Mouse (Mus musculus): ENCODE measurements around the gene Tbpl2. TPM values are rescaled to one million over a fixed set of nuclear protein-coding genes. Genes with fewer than 3 reads are reported as not detected.
A peak's percentile ranks its signal among the peaks of the same experiment; 100 is the strongest.

Tbpl2 gene
- not detected in 2 replicates for polyA plus RNA-seq (2012; ENCODE audit: insufficient read depth, low replicate concordance)

DNA sequence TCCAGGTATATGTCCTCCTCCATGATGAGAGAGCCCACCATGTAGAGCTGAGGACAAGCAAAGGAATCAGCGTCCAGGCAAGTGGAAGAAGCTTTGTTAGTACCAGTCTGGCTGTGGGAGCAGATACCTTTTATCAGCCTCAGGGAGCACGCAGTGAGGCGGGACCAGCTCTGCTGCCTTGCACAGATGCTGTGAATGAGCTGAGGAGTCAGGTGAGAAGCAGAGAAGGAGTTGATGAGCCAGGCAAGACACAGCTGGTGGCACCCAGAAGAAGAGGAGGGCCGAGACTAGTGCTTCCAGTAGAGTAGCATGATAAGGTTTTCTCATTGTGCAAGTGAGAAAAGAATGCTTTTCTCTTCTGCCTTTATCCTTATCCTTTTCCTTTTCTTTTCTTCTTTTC, at the start of gene Tbpl2:
Gene Tbpl2, minus strand, starts transcription at position 101 of the 400 bp plus-strand sequence.
- no peaks in the 10 kb centered on the region for H3K27me3 ChIP-seq (replicated peaks)
- H3K36me3 ChIP-seq (replicated peaks; ENCODE audit: low read length) = no peaks in the 10 kb centered on the region
- no peak within 1 kb of the TSS for H3K4me3 ChIP-seq (replicated peaks)
- TF ChIP-seq FLI1 (IDR thresholded peaks at IDR 0.05; ENCODE audit: low read length) (no peak), GATA1 (IDR thresholded peaks at IDR 0.05; ENCODE audit: borderline replicate concordance, low read length) (no peak)
- H3K4me1 ChIP-seq = no peaks in the 10 kb centered on the region
- no peaks in the 10 kb centered on the region for H3K9me3 ChIP-seq

DNA sequence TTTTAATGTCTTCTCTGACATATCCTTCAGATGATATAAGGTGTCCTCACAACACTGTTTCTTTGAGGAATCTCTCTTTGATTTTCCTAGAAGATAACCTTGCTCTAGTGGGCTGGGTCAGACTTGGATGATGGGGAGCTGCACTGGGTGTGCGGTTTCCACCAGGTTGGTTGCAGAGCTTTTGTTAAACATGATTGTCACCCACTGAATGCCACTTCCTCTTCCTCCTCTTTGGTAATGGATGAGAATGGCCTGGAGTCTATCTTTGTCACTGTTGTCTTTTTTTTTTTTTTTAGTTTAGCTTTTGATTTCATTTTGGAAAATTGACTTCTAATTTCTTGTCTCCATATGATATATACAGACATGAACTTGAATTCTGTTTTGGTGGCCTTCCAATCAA, 38.0 kb upstream of the Tbpl2 start:
- no peaks in the 10 kb centered on the region for H3K4me1 ChIP-seq
- TF ChIP-seq GATA1 (IDR thresholded peaks at IDR 0.05; ENCODE audit: borderline replicate concordance, low read length) = no peak
- TF ChIP-seq FLI1 (IDR thresholded peaks at IDR 0.05; ENCODE audit: low read length) = no peak
- H3K36me3 ChIP-seq (replicated peaks; ENCODE audit: low read length) = no peaks in the 10 kb centered on the region
- H3K4me3 ChIP-seq (replicated peaks) = no peak overlapping the region
- no peaks in the 10 kb centered on the region for H3K27me3 ChIP-seq (replicated peaks)
- peaks cover under 1% of the 10 kb centered on the region; the same call in 1 of the 2 replicates for H3K9me3 ChIP-seq

- no peaks in the 10 kb centered on the region for H3K27me3 ChIP-seq (replicated peaks)
- no peaks in the 10 kb centered on the region for H3K36me3 ChIP-seq (replicated peaks; ENCODE audit: low read length)
These were observed 12.7 kb upstream of the Tbpl2 start for GRCm38 (mm10) chr2:24109085-24109484.

DNA sequence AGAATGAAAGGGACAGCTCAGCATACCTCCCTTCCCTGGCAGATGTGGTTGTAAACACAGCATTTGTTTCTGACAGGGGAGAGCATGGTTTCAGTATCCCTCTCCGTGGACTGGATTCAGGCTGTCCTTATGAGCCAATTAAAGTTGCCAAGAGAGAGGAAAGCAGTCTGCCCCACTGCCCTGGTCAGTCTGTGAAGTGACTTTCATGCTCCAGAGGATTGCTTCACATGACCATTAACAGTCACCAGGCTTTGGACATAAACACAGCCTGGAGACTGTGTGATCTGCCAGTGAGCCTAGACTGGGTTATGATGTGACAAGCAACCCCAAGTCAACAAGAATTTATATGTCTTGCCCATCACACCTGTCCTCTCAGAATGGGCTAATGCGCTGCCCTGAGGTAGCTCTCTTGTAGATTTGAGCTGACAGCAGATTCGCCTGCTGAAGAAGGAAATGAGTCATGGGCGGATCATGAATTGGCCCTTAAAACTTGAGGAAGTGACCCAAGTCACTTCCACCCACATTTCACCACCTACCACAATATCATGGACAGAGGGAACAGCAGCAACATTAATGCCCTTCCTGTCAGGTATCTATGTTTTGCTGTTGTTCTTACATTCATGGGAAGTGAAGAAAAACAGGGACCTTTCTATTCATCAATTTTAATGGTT, 7.4 kb upstream of the Tbpl2 start:
- no peaks in the 10 kb centered on the region for H3K36me3 ChIP-seq (replicated peaks; ENCODE audit: low read length)
- peak overlapping the region; percentile 23 for H3K4me3 ChIP-seq (replicated peaks)
- no peaks in the 10 kb centered on the region for H3K9me3 ChIP-seq
- no peaks in the 10 kb centered on the region for H3K4me1 ChIP-seq
- no peak for TF ChIP-seq FLI1 (IDR thresholded peaks at IDR 0.05; ENCODE audit: low read length)
- no peak for TF ChIP-seq GATA1 (IDR thresholded peaks at IDR 0.05; ENCODE audit: borderline replicate concordance, low read length)
- H3K27me3 ChIP-seq (replicated peaks) = no peaks in the 10 kb centered on the region

More at GRCm38 (mm10) chr2:24109085-24109484, 12.7 kb upstream of the Tbpl2 start:
- no peak overlapping the region for H3K4me3 ChIP-seq (replicated peaks)
- H3K4me1 ChIP-seq = no peaks in the 10 kb centered on the region
- no peak for TF ChIP-seq GATA1 (IDR thresholded peaks at IDR 0.05; ENCODE audit: borderline replicate concordance, low read length)
- no peak for TF ChIP-seq FLI1 (IDR thresholded peaks at IDR 0.05; ENCODE audit: low read length)
- H3K9me3 ChIP-seq = no peaks in the 10 kb centered on the region

DNA sequence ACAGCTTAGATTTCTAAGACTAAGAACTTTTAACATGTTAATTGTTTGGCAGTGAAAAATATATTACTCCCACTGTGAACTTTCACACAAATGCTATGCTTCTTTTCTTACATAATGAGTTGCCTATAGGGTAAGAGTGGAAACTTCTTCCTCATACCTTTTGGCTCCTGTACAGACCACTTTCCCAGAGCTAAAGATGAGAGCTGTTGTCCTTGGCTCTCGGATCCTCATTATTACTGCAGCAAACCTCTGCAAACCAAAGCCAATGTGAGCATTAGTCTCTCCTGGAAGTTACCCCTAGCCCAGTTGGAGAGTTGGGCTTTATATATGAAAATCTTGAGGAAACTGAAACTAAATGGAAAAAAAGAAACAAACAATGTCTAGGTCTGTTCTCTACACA, 5.5 kb downstream of the Tbpl2 start:
- no peak overlapping the region for H3K4me3 ChIP-seq (replicated peaks)
- H3K9me3 ChIP-seq = no peaks in the 10 kb centered on the region
- no peaks in the 10 kb centered on the region for H3K36me3 ChIP-seq (replicated peaks; ENCODE audit: low read length)
- TF ChIP-seq GATA1 (IDR thresholded peaks at IDR 0.05; ENCODE audit: borderline replicate concordance, low read length) (no peak), FLI1 (IDR thresholded peaks at IDR 0.05; ENCODE audit: low read length) (no peak)
- H3K27me3 ChIP-seq (replicated peaks) = no peaks in the 10 kb centered on the region
- H3K4me1 ChIP-seq = no peaks in the 10 kb centered on the region

GRCm38 (mm10) chr2:24050459-24050858, 45.9 kb downstream of the Tbpl2 start:
- no peak for TF ChIP-seq GATA1 (IDR thresholded peaks at IDR 0.05; ENCODE audit: borderline replicate concordance, low read length)
- TF ChIP-seq FLI1 (IDR thresholded peaks at IDR 0.05; ENCODE audit: low read length) = no peak
- H3K4me1 ChIP-seq = peaks cover 3% of the 10 kb centered on the region; the same call in 1 of the 2 replicates
- no peaks in the 10 kb centered on the region for H3K36me3 ChIP-seq (replicated peaks; ENCODE audit: low read length)
- H3K27me3 ChIP-seq (replicated peaks) = no peaks in the 10 kb centered on the region
- no peaks in the 10 kb centered on the region for H3K9me3 ChIP-seq
- H3K4me3 ChIP-seq (replicated peaks) = no peak overlapping the region

GRCm38 (mm10) chr2:24049344-24049990, 46.9 kb downstream of the Tbpl2 start, which contains the start of gene Hnmt:
Hnmt (minus strand) TSS chr2:24049394.
- peaks cover 3% of the 10 kb centered on the region; the same call in 1 of the 2 replicates for H3K4me1 ChIP-seq
- H3K36me3 ChIP-seq (replicated peaks; ENCODE audit: low read length) = no peaks in the 10 kb centered on the region
- peak within 1 kb of the TSS; percentile 89 for H3K4me3 ChIP-seq (replicated peaks)
- H3K9me3 ChIP-seq = no peaks in the 10 kb centered on the region
- TF ChIP-seq FLI1 (IDR thresholded peaks at IDR 0.05; ENCODE audit: low read length) (no peak), GATA1 (IDR thresholded peaks at IDR 0.05; ENCODE audit: borderline replicate concordance, low read length) (no peak)
- H3K27me3 ChIP-seq (replicated peaks) = no peaks in the 10 kb centered on the region

- Histone ChIP-seq H3K4me3 (replicated peaks) (peak overlapping the region; percentile 89), H3K4me1 (peaks cover 3% of the 10 kb centered on the region; the same call in 1 of the 2 replicates), H3K9me3 (no peaks in the 10 kb centered on the region), H3K36me3 (replicated peaks; ENCODE audit: low read length) (no peaks in the 10 kb centered on the region), H3K27me3 (replicated peaks) (no peaks in the 10 kb centered on the region)
- TF ChIP-seq GATA1 (IDR thresholded peaks at IDR 0.05; ENCODE audit: borderline replicate concordance, low read length) (no peak), FLI1 (IDR thresholded peaks at IDR 0.05; ENCODE audit: low read length) (no peak)
These were observed 47.8 kb downstream of the Tbpl2 start for GRCm38 (mm10) chr2:24048480-24049097.

DNA sequence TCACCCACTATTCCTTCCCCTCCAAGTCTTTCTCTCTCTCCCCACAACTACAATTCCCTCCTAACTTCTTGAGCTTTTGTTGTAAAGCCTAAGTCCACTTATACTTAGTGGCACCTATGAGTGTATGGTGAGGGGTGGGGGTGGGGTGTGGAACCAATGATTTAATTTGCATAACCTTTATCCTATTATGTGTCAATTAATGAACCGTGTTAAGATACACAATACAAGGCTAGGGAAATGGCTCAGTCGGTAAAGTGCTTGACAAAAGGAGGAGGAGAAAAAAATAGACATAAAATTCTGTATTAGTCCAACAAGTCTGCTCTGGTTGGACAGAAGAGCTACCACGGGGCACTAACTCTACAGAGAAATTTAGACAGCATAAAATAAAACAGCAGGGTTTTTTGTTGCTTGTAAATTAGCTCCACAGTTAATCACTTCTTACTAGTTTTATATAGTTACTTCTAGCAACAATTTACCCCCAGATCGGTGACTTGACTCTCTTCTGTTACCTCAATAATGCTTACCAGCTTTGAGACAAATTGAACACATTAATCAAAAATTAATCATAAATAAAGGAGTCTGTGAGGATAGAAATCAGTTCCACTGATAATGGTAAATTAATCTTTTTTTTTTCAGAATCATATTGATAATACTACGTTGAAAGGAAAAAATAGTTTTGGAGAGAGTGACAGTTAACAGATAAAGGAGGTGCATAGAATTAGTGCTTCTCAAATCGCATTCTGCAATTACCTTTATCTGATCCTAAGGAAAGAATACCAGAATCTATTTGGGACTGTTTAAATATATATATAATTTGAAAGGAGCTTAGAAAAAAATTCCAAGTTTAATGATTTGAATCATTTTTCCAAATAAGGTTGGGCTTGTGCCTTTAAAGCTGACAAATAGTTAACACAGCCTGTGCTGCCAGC, 48.6 kb downstream of the Tbpl2 start:
- Histone ChIP-seq H3K36me3 (replicated peaks; ENCODE audit: low read length) (no peaks in the 10 kb centered on the region), H3K27me3 (replicated peaks) (no peaks in the 10 kb centered on the region), H3K4me3 (replicated peaks) (peak overlapping the region; percentile 89), H3K9me3 (no peaks in the 10 kb centered on the region), H3K4me1 (peaks cover 3% of the 10 kb centered on the region; the same call in 1 of the 2 replicates)
- TF ChIP-seq FLI1 (IDR thresholded peaks at IDR 0.05; ENCODE audit: low read length) = no peak
- TF ChIP-seq GATA1 (IDR thresholded peaks at IDR 0.05; ENCODE audit: borderline replicate concordance, low read length) = no peak

Measured in megakaryocyte, embryonic 14.5 days (primary cell).